Mouse (Mus musculus): ENCODE measurements around the gene Ephb2.

Ephb2 gene

GRCm38 (mm10) chr4:136731008-136731609 is 104.7 kb downstream of the Ephb2 start:
- no peak for DNase-seq (ENCODE audit: low spot score)

DNA sequence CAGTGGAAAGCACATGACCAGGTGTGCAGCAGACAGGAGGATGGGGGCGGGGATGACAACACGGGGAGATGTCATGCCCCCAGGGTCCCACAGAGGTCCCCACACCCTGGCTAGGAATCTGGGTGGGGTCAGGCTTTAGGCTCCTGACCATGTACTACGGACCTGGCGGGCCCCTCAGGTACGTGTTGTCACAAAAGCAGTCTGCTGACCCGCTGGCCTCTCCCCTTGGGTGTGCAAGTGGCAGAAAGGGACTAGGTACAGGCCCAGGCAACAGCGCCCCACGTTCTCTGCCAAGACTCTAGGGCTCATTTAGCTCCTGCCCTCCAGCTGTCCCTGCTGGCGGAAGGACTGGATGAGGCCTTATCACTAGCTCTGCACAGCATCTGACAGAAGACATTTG is 105.3 kb downstream of the Ephb2 start:
- DNase-seq (ENCODE audit: low spot score), result peak; percentile 40

DNA sequence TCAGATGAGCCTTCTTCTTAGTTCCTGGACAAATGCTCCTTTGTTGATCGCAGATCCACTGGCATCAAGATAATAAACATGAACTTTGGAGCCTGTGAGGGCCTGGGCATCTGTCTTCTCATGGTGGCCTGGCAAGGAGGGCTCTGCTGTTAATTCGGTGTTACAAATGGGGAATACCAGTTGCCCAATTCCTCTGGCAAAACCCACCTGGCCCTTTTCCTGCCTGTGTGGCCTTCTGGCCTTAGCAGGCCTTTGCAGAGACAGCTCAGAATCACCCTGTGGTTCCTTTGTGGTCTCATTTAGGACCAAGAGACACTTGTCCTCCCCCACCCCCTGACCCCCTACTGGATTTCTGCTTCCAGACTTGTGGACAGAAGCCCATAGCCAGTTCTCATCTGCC is 106.2 kb downstream of the Ephb2 start:
- no peak for DNase-seq (ENCODE audit: low spot score)

GRCm38 (mm10) chr4:136726941-136727340 is 108.8 kb downstream of the Ephb2 start:
- DNase-seq (ENCODE audit: low spot score), result no peak

DNA sequence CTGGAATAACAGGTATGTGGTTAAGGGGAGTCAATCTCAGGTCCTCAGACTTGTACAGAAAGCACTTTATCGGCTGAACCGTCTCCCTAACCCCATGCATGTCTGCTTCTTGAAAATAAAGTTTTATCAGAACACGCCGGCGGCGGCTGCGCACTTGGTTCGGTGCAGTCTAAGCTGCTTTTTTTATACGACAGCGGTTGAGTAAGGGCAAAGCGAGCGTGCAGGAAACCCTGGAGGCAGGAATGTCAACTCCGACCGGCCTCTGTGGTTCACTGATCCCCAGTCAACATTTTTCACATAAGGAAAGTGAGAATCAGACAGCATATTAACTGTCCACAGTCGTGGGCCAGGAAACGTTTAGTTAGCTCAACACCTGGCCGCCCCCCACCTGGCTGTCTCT is 111.1 kb downstream of the Ephb2 start:
- peak; percentile 58 for DNase-seq (ENCODE audit: low spot score)

GRCm38 (mm10) chr4:136722361-136723082 is 113.3 kb downstream of the Ephb2 start:
- no peak for DNase-seq (ENCODE audit: low spot score)

GRCm38 (mm10) chr4:136721937-136722336 is 113.9 kb downstream of the Ephb2 start:
- no peak for DNase-seq (ENCODE audit: low spot score)

GRCm38 (mm10) chr4:136720025-136720424 is 115.8 kb downstream of the Ephb2 start:
- DNase-seq (ENCODE audit: low spot score), result no peak

GRCm38 (mm10) chr4:136718193-136718986 is 117.4 kb downstream of the Ephb2 start:
- no peak for DNase-seq (ENCODE audit: low spot score)

GRCm38 (mm10) chr4:136716561-136716972 is 119.2 kb downstream of the Ephb2 start:
- DNase-seq (ENCODE audit: low spot score), result no peak

- DNase-seq (ENCODE audit: low spot score), result no peak
These were observed 121.3 kb downstream of the Ephb2 start for GRCm38 (mm10) chr4:136714530-136714929.

DNA sequence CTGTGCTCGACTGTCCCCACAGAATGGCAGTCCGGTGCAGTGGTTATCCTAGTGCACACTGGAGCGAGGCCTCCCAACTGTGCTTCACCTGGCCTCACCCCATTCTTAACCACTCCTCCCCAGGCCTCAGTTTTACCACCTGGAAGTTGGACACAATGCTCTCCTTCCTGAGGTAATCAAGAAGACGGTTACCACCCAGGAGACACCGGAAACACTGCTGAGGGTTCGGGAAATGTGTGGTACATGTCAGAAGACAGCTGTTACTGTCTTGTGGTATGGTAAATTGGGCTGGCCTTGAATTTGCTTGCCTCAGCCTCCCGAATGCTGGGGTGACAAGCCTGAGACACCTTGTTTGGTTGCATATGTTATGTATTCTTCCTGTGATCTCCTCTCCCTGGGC is 121.9 kb downstream of the Ephb2 start:
- no peak for DNase-seq (ENCODE audit: low spot score)

DNA sequence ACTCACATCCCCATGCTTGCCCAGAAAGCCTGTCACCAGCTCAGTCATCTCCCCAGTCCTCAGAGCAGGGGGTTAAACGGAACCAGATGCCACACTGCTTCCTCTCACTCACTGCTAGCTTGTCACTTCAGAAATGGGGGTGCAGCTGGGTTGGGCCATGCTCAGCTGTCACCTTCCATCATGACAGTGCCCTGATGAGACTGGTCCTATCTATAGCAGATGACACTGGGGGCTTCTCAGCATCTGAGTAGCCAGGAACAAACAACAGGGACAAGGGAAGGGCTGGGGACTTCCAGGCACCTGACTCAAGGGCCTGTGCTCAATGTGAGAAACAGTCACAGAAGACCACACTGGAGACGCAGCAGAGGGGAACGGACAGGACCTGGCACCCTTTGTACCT is 122.4 kb downstream of the Ephb2 start:
- no peak for DNase-seq (ENCODE audit: low spot score)

- no peak for DNase-seq (ENCODE audit: low spot score)
These were observed 123.6 kb downstream of the Ephb2 start for GRCm38 (mm10) chr4:136711985-136712768.

DNA sequence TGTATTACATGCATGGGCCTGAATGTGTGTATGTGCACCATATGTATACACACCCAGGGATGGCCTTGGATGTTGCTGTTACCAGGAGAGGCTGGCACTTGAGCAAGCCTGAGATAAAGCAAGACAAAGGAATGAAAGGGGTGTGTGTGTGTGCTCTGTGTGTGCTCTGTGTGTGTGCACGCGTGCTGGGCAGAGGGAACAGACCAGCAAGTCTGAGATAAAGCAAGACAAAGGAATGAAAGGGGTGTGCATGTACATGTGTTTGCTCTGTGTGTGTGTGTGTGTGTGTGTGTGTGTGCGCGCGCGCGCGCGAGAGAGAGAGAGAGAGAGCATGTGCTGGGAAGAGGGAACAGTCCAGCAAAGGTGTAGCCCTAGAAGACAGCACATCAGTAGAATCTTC is 125.4 kb downstream of the Ephb2 start:
- DNase-seq (ENCODE audit: low spot score), result no peak

GRCm38 (mm10) chr4:136708956-136709355 is 126.8 kb downstream of the Ephb2 start:
- DNase-seq (ENCODE audit: low spot score), result no peak

GRCm38 (mm10) chr4:136706696-136707095 is 129.1 kb downstream of the Ephb2 start:
- no peak for DNase-seq (ENCODE audit: low spot score)

GRCm38 (mm10) chr4:136705091-136705490 is 130.7 kb downstream of the Ephb2 start:
- no peak for DNase-seq (ENCODE audit: low spot score)

- DNase-seq (ENCODE audit: low spot score), result no peak
These were observed 131.2 kb downstream of the Ephb2 start for GRCm38 (mm10) chr4:136704551-136704950.

GRCm38 (mm10) chr4:136703351-136703750 is 132.4 kb downstream of the Ephb2 start:
- no peak for DNase-seq (ENCODE audit: low spot score)

DNA sequence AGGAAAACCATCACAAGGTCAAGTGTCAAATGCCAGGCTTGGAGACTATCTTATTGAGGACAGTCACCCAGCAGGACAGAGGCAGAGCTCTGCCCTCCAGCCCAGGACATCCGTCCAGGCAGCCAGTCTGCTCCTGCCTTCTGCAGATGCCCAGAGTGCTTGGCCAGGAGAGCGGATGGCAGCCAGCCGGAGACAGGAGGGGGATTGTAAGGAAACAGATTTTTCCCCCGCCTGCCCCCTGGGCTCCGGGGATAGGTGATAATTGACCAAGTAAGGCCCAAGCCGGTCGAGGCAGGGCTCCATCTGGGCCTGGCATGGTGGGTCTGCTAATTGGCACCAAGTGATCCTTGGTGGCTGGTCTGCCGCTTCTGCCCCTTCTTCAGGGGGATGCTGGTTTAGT is 133.3 kb downstream of the Ephb2 start:
- no peak for DNase-seq (ENCODE audit: low spot score)

DNA sequence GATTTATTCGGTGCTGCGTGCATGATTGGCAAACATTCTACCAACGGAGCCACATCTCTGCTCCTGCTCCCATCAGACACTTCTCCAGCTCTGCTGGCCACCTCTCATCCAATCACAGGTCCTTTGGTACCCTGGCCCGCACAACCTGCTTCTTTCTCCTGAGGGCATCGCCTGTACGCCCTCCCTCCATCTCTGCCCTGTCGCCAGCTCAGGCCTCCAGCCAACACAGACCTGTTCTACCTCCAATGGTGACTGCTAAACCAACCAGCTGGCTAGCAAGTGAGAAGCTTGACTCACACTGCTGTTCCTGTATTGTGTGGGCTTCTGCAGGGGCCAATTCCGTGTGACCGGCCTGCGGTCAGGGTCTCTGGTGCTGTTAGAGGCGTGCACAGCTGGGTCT is 134.6 kb downstream of the Ephb2 start:
- DNase-seq (ENCODE audit: low spot score), result no peak

Measured in urinary bladder, postnatal 14 days (tissue).